Mouse (Mus musculus) ES-E14 (cell line): ENCODE data around the gene Prdx6.

Experiments used
- CHD2 ChIP-seq: IDR thresholded peaks from 2 replicates; pipeline ENCODE4 v1.6.1; 2014; ENCODE audit warnings: mild to moderate bottlenecking, low read depth, low read length, inconsistent platforms
- HCFC1 ChIP-seq: IDR thresholded peaks from 2 replicates; pipeline ENCODE4 v1.6.1; 2012; ENCODE audit warnings: low read length, inconsistent platforms, borderline replicate concordance; ENCODE audit not compliant: insufficient read depth
- MAFK ChIP-seq: IDR thresholded peaks from 2 replicates; pipeline ENCODE4 v1.6.1; 2014; ENCODE audit warnings: mild to moderate bottlenecking, low read depth, low read length, inconsistent platforms; ENCODE audit not compliant: insufficient read depth
- ZNF384 ChIP-seq: IDR thresholded peaks from 2 replicates; pipeline ENCODE4 v1.6.1; 2012; ENCODE audit warnings: low read depth, low read length, inconsistent platforms

- TF ChIP-seq ZNF384 (no peak), CHD2 (no peak), HCFC1 (no peak), MAFK (no peak)
Observed at GRCm38 (mm10) chr1:161237750-161238149, 13.3 kb downstream of the Prdx6 start.
